Mouse (Mus musculus) liver, adult 2 months (tissue): ENCODE data around the gene Gstm7. TPM values are rescaled to one million over a fixed set of nuclear protein-coding genes. Genes with fewer than 3 reads are reported as not detected.
"Not testable (repeated sequence)": the region's sequence is repeated elsewhere in the genome, so short reads cannot be mapped to it uniquely, and the experiment has no call there.

Experiments used
- DNase-seq: peaks from one replicate; pipeline ENCODE4 v3.0.0-alpha.2; 2011; ENCODE audit warnings: low read depth, low spot score; ENCODE audit errors: extremely low read depth
- H3K27ac ChIP-seq: fragments of 200-500 bp; replicated peaks from 2 replicates; pipeline ENCODE4 v1.5.1; 2012; ENCODE audit warnings: low read depth, mild to moderate bottlenecking, control low read depth, inconsistent platforms, low read length; ENCODE audit not compliant: insufficient read depth
- H3K27me3 ChIP-seq: fragments of 200-500 bp; 2 replicates; pipeline ENCODE4 v1.6.1; 2012; ENCODE audit warnings: mild to moderate bottlenecking, moderate library complexity, low read length, inconsistent platforms; ENCODE audit not compliant: control insufficient read depth, insufficient read depth
- H3K36me3 ChIP-seq: fragments of 200-500 bp; 2 replicates; pipeline ENCODE4 v1.6.1; 2012; ENCODE audit warnings: low read length, inconsistent platforms; ENCODE audit not compliant: control insufficient read depth, insufficient read depth
- H3K4me1 ChIP-seq: fragments of 200-500 bp; 2 replicates; pipeline ENCODE4 v1.6.1; 2011; ENCODE audit warnings: low read length; ENCODE audit not compliant: control insufficient read depth, insufficient read depth
- H3K4me3 ChIP-seq: fragments of 200-500 bp; 2 replicates; pipeline ENCODE4 v1.5.1; 2011; ENCODE audit warnings: low read depth, mild to moderate bottlenecking, control low read depth, low read length, moderate library complexity; ENCODE audit not compliant: insufficient read depth
- H3K79me2 ChIP-seq: fragments of 200-500 bp; 2 replicates; pipeline ENCODE4 v1.6.1; 2012; ENCODE audit warnings: inconsistent platforms, mild to moderate bottlenecking, low read length, moderate library complexity; ENCODE audit not compliant: control insufficient read depth, insufficient read depth
- H3K9ac ChIP-seq: fragments of 200-500 bp; 2 replicates; pipeline ENCODE4 v1.6.1; 2012; ENCODE audit warnings: low read depth, mild to moderate bottlenecking, control low read depth, inconsistent platforms, low read length
- CTCF ChIP-seq: fragments of 200-500 bp; IDR thresholded peaks from 2 replicates; pipeline ENCODE4 v1.5.1; 2011; ENCODE audit warnings: low read depth, low read length, control low read depth
- POLR2A ChIP-seq: fragments of 200-500 bp; IDR thresholded peaks from 2 replicates; pipeline ENCODE4 v1.6.1; 2011; ENCODE audit warnings: low read length, control low read depth; ENCODE audit not compliant: insufficient read depth; ENCODE audit errors: extremely low read depth
- WGBS: fragments of 180-500 bp; shearing (Covaris S2); methylation state at CpG from one replicate; pipeline ENCODE4 v1.1.7; 2018; 5-methylcytosine and 5-hydroxymethylcytosine counted together
- polyA plus RNA-seq: library from polyadenylated mRNA; depleted of rRNA; stranded (reverse); fragments of >200 nt; gene quantifications from 2 replicates; pipeline ENCODE4 v1.2.3, GENCODE M21; 2012
- total RNA-seq: library from RNA; depleted of rRNA; stranded (reverse); fragments of >200 nt; gene quantifications from 2 replicates; pipeline ENCODE4 v1.2.3, GENCODE M21; 2014

Gene Gstm7
- total and polyA plus RNA-seq, 2 experiments: 69.8 to 108 TPM

DNA sequence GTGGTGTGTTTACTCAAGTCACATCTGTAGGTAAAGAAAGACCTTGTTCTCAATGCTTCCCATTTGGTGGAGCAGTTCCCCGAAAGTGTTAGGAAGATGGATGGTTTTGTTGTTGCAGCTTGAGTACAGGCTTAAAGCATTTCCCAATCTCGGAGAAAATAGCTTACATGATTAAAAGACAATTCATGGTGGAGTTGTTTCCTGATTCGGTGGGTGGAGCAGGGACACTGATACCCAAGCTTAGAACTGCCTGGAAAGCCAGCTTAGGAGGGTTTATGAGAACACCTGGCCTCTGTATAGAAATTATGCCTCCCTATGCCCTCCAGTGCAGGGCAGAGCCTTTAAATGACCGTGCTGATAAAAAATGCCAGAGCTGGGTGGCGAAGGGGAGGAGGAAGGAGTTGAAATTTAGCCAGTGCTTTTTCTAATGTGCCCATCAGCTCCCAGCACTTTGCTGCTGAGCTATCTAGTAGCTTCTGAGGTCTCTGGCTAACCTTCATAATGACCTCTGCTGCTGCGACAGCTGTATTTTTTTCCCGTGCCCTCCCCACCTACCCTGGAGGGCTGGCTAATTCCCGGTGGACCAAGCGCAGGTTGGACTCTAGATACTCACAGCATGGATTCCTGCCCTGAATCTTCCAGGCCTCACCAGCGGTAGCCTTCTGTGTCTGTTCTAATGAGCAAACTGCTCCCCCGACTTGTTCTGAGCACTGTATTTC, 30.5 kb downstream of the Gstm7 start:
- DNase-seq: no peak
- no peak overlapping the region for H3K9ac ChIP-seq
- no peaks in the 10 kb centered on the region for H3K79me2 ChIP-seq
- TF ChIP-seq POLR2A (no peak), CTCF (no peak)
- H3K4me1 ChIP-seq: no peaks in the 10 kb centered on the region
- H3K27ac ChIP-seq: no peak overlapping the region
- no peaks in the 10 kb centered on the region for H3K36me3 ChIP-seq
- no peaks in the 10 kb centered on the region for H3K27me3 ChIP-seq
- no peak overlapping the region for H3K4me3 ChIP-seq
- 79% methylated on average over 11 of the region's 11 CpGs for WGBS

DNA sequence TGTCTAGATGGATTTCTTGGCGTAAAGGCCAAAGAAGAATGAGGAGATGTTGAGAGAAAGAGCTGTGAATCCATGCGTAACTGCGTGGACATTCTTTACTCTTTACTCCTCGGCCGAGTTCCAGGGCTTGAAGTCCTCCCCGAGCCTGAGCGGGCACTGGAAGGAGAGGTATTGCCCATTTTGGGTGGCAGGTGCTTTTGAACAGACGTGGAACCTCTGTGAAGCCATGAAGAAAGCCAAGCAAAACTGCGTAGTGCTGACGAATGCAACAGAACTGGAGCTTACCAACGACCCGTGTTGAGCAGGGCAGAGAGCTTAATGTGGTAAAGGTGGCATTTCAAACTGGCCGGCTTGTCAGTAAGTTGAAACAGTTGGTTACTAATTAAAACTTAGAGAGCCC, 32.9 kb downstream of the Gstm7 start:
- DNase-seq: no peak
- Histone ChIP-seq H3K27me3 (no peaks in the 10 kb centered on the region), H3K36me3 (no peaks in the 10 kb centered on the region), H3K79me2 (no peaks in the 10 kb centered on the region), H3K4me3 (no peak overlapping the region), H3K27ac (no peak overlapping the region), H3K4me1 (no peaks in the 10 kb centered on the region), H3K9ac (no peak overlapping the region)
- no peak for TF ChIP-seq POLR2A
- no peak for TF ChIP-seq CTCF
- WGBS: 95% methylated on average over 13 of the region's 13 CpGs

DNA sequence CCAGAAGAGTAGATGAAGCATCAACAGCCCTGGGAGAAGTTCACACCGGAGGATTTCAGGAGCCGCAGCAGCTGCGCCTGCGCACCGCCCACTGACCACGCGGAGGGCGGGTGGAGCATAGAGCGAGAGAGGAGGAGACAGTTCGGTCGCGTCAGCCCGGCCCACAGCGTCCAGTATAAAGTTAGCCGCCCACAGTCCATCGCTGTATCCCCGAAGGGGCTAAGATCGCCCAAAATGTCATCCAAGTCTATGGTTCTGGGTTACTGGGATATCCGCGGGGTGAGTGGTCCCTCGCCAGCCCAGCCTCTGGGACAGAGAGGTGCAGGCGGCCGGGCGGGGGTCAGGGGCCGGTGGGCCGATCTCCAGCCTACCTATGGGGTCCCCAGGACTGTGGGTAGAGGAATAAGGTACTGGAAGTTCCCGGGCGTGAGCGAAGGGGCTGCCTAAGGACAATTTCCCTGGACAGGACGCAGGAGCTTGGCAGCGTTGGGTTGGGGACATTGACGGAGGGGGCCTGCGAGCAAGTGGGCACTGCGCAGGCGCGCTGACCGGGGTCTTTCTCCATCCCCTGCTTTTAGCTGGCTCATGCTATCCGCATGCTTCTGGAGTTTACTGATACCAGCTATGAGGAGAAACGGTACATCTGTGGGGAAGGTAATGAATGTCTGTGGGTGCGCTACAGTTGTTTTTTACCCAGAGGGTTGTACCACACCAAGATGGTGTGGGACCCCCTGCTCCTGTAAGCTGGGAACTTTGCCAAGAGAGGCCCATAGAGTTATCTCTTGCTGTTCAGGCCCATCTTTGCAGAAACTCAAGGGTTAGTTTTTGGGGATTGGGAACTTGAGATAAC, 35.7 kb downstream of the Gstm7 start, which contains the start of gene Gstm5:
Gstm5 (plus strand) TSS at position 102 of the 850 bp plus-strand sequence.
- Histone ChIP-seq H3K27ac (no peak within 1 kb of the TSS), H3K4me1 (no peaks in the 10 kb centered on the region), H3K4me3 (peak within 1 kb of the TSS; percentile 64), H3K27me3 (no peaks in the 10 kb centered on the region), H3K79me2 (no peaks in the 10 kb centered on the region), H3K36me3 (no peaks in the 10 kb centered on the region), H3K9ac (peak within 1 kb of the TSS; percentile 70)
- TF ChIP-seq POLR2A (0 out of 2 replicates have a peak, but pooled peaks have one; percentile 38), CTCF (no peak)
- DNase-seq: peak; percentile 72
- WGBS: 12% methylated on average over 40 of the region's 40 CpGs

DNA sequence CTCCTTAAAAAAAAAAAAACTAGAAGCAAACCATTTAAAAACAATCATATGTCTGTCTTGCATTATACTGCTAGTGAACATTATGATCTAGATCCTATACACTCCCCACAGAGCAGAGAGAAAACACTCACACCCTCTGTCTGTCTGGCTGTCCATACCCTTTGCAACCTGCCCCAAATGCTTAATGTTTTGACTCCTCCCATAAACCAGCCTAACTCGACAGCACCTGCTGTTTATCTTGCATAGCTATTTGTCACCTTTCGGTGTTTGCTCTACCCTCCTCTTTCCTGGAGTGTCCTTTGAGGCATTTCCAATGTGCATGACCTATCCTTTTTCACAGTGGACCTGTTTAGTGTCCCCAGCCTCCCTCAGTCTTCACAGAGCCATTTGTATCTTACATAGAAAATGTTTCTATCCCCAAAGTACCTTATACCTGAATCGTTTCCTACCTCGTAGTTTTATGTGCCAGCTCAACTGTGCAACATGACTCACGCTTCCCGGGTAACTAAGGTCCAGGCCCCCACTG, 36.4 kb downstream of the Gstm7 start:
- Histone ChIP-seq H3K27ac (no peak overlapping the region), H3K36me3 (no peaks in the 10 kb centered on the region), H3K4me1 (no peaks in the 10 kb centered on the region), H3K27me3 (no peaks in the 10 kb centered on the region), H3K4me3 (peak overlapping the region; percentile 64), H3K79me2 (no peaks in the 10 kb centered on the region), H3K9ac (no peak overlapping the region)
- no peak for TF ChIP-seq POLR2A
- TF ChIP-seq CTCF: no peak
- 7% methylated on average over 6 of the region's 6 CpGs for WGBS
- no peak for DNase-seq

DNA sequence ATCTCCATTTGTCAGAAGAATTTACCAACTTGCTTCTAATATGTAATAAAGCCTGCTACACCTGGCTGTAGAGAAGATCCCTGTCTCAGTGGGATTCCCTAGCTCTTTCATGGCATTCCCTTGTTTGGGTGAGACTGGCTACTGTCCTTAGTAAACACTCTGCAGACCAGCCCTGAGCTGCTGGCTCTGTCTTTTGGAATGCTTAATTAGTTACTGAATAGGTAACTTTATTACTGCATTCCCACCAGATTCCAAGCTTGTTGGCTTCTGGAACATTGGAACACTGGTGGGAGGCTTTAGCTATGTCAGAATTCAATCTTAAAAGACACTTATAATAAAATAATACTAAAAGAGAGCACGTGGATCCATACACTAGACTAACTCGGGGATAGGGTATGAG, 42.4 kb downstream of the Gstm7 start:
- H3K9ac ChIP-seq, H3K36me3 ChIP-seq, H3K27me3 ChIP-seq, H3K79me2 ChIP-seq, H3K4me1 ChIP-seq, DNase-seq, H3K27ac ChIP-seq, H3K4me3 ChIP-seq: not testable (repeated sequence)
- 82% methylated on average over 2 of the region's 2 CpGs for WGBS
